Mouse (Mus musculus): ENCODE data around the gene Evi5.
A peak's percentile ranks its signal among the peaks of the same experiment; 100 is the strongest.

Evi5 gene

DNA sequence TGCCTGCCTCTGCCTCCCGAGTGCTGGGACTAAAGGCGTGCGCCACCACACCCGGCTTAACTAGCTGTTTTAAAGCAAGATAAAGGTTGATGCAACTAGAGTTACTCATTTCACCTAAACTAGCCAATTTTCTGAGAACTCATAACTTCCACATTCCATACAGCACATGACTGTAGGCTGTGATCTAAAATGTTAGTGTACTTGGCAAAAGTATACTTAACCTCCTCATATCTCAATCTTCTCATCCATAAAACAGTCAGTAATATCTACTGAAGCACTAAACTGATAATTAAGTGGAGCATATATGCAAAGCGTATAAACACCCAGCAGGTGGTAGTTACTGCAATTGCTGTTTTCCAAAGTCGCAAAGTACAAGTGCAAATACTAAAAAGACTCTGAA lies 1.6 kb downstream of the Evi5 start:
- DNase-seq (ENCODE audit: low read depth, low spot score): no peak

DNA sequence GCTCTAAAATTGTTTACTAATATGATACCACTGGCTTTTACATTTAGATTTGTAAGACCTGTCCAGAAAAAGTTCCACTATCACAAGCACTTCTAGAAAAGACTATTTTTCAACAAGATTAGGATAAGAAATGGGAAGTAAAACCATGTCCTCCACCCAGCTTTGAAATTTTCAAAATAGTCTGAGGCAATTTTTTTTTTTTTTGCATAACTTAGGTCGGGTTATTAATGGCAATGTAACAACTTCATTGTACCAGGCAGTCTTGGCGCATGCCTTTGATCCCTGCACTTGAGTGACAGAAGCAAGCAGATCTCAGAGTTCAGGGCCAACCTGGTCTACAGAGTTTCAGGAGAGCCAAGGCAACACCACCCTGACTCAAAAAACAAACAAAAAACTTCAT lies 5.2 kb downstream of the Evi5 start:
- no peak for DNase-seq (ENCODE audit: low read depth, low spot score)

DNA sequence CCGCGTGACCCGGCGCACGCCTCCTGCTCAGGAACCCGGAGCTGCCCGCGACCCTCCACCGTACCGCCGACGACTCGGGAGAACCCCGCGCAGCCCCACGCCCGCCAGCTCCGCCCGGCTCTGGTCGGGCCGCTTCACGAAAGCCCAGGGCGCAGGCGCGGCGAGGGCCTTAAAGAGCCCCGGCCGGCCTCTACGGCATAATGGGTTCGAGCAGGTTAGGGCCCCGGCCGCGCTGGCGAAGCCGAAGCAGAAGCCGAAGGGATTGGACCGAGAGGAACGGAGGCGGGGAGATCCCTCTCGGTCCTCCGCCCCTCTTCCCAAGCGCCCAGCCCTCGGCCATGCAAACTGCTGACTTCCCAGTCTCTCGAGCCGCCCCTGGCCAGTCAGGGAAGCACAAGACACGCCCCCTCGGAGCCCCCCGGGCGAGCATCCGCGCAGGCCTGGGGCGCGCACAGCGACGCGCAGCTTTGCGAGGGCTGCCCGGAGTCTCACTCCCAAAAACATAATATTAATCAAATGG lies 5.9 kb downstream of the Evi5 start:
- DNase-seq (ENCODE audit: low read depth, low spot score): peak; percentile 98

DNA sequence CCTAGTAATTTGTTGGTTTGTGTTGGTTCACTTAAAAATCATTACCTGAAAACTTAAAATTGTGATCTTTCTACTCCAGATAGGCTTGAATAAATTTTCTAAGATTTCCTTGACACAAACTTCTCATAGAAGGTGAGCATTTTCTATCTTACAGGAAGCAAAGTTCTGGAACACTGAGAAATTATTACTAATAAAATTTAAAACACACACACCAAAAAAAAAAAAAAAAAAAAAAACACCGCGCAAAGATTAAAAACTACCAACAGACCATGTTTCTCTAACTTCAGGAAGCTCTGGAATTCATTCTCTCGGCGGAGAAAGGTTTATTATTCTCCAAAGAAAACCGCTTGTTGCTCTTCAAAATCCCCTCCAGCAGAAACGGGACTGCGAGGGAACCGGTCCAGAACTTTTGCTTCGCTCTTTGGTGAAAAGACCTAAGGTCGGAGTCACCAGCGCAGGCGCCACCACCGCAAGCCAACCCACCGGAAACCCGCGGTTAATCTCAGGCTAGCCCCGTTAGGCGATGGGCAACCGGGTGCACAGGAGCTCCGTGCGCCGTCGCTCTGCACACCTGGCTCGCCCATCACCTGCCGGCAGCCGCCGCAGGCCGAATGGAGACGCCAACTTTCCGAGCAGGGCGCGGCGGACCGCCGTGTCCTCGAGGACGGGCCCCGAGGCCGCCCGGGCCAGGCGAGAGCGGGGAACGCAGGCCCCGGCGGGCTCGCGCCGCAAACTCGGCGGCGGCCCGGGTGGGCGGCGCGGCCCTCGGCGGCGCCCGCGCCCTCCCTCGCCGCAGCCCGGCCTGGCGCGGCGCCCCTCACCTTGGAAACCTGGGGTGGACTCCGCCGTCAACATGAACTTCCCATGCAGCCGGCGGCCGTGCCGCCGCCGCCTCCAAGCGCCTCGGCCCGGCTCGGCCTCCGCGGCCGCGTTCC lies 6.7 kb downstream of the Evi5 start:
- DNase-seq (ENCODE audit: low read depth, low spot score): peak; percentile 74

DNA sequence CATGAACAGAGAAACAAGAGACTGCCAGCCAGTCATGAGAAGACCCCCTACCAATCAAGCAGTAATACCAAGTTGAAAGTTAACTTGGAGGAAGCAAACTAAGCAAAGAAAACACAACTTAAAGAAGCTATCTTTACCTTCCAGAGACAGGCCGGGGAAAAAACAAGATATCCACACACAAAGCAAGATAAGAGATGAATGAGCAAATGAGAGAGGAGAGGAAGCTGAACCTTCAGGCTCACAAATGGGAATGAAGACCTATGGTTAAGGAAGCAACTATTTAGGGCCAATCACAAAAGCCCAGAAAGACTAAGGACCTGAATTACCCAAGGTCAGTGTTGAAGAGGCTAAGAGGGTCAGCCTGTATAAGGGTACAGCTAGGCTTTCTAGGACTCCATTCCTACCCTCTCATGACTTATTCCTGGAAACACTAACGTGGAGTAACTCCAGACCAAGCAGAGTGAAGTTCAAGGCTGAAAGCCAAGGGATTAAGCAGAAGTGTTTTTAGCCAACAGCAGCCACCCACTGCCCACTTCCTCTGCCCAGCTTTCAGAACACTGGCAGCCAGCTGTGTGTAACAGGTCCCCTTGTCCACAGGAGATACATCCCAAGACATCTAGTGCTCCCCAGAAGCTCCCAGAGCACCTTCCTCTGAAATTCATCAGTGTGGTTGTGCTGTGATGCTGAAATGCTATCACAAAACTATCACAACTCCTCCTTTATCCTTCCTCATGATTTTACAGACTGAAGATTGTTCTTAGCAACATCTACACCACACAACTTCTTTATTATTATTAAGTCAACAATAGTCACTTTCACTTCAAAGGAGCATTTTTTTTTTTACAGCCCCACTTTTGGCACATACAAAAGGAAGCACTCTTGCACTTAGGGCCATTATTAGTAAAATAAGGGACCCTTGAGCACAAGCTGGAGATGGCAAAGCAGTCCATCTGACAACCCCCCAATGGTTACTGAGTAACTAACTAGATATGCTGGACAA lies 8.5 kb downstream of the Evi5 start:
- no peak for DNase-seq (ENCODE audit: low read depth, low spot score)

DNA sequence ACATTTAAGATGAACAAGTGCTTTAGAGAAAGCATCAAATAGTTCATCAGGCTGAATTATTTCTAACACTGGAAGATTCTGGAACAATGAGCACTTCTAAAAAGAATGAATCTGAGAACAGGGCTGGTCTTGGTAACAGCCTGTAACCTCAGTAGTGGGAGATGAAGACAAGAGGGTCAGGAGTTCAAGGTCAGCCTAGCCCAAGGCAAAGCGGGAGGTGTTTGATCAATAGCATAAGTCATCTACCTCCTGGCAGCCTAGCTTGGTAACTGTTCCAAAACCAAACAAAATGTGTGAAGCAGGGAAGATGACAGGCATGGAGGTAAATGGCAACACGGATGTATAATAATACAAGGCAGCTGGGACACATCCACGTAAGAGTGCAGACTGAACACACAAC lies 10.9 kb downstream of the Evi5 start:
- peak; percentile 66 for DNase-seq (ENCODE audit: low read depth, low spot score)

DNA sequence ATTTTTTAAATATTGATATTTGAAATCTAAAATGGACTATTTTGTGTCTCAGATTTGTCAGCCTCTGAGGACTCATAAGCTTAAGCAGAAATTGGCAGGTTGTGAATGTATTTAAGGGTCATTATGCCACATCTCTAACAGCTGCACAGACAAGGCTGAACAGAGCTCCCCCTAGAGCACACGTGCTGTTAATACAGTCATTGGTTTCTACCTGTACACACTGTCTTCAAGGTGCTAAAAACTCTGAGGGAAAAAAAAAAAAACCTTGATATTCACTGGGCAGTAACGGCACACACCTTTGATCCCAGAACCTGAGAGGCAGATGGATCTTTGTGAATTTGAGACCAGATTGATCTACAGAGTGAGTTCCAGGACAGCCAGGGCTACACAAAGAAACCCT lies 15.9 kb downstream of the Evi5 start:
- peak; percentile 52 for DNase-seq (ENCODE audit: low read depth, low spot score)

DNA sequence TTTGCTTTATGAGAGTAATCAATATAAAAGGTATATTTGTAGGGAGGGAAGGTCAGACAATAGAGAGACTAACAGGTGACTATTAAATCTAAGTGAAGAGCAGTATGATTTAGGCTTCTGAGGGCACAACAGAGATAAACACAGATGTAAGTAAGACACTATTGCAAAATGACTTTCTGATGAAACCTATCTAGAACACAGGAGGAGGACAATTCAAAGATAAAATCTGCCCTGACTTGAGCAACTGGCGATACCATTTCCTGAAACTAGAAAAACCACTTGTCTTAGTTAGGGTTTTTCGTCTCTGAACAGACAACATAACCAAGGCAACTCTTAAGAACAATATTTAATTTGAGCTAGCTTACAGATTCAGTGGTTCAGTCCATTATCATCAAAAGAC lies 19.4 kb downstream of the Evi5 start:
- no peak for DNase-seq (ENCODE audit: low read depth, low spot score)

DNA sequence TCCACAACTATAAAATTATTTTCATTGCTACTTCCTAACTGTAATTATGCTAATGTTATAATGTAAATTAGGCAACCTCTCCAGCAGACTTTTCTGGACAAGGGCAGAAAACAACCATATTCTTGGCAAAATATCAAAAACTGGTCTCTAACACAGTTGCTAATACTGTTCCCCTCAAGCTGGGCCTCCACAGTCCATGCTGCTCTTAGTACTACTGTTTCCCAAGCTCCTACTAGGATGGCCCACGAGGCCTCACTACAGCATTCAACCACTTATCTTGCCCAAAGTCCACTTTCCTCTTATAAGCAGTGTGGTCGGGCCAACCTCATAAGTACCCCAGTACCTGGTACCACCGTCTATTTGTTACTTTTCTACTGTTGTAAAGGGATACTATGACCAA lies 20.4 kb downstream of the Evi5 start:
- no peak for DNase-seq (ENCODE audit: low read depth, low spot score)

DNA sequence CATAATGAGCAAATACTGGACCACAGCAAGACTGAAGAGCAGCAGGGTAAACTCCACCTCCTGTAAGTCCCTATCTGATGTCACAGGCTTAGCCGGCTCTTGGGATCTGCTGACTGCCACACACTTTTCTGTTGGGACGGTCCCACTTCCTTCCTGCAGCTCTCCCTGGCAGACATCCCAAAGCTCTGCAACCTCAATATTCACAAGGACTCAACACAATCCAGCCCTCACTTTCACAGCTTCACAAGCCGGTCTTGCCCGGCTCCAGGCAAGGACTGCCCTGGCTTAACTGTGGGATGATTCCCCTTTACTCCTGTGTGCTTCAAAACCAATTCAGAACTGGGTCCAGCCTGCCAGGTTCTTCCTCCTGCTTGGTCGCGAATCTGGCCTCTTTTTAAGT lies 21.1 kb downstream of the Evi5 start:
- peak; percentile 78 for DNase-seq (ENCODE audit: low read depth, low spot score)

DNA sequence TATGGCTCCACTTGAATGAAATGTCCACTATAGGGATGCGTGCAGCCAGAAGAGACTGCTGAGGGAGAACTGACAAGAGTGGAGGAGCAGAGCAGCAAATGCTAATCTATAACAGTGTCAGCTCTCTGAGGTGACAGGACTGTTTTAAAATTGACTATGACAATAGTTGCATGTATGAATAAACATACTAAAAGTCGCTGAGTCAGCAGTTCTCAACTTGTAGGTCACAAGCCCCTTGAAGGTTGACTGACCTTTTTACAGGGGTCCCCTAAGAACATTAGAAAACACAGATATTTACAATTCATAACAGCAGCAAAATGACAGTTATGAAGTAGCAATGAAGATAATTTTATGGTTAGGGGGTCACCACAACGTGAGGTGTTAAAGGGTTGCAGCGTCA lies 25.9 kb downstream of the Evi5 start:
- DNase-seq (ENCODE audit: low read depth, low spot score): no peak

DNA sequence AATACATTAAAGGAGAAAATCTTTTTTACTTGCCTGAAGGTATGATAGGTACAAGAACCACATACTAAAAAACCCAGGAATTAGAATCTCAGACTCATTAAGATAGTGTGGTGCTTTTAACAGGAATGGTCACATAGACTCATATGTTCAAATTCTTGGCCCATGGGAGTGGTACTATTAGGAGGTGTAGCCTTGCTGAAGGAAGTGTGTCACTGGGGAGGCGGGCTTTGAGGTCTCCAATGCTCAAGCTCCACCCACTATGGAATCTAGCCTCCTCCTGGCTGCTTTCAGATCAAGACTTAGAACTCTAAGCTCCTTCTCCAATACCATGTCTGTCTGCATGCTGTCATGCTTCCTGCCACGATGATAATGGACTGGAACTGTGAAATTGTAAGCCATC lies 27.1 kb downstream of the Evi5 start:
- DNase-seq (ENCODE audit: low read depth, low spot score): peak; percentile 49

DNA sequence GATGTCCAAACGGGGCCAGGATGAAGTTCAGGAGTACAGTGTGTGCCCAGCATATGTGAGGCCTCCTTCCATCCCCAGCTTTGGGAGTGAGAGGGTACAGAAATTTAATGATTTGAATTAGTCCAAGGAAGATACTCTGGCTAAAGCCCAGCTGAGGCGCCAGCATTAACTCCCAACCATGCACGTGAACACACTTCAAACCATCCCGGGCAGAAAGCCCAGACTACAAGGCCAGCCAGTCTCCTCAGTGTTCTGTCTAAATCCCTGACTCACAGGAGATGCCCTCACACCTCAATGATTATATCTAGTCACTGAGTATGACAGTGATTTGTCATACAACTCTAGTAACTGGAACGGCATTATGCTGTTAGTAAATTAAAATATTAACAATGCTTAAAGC lies 27.6 kb downstream of the Evi5 start:
- DNase-seq (ENCODE audit: low read depth, low spot score): no peak

DNA sequence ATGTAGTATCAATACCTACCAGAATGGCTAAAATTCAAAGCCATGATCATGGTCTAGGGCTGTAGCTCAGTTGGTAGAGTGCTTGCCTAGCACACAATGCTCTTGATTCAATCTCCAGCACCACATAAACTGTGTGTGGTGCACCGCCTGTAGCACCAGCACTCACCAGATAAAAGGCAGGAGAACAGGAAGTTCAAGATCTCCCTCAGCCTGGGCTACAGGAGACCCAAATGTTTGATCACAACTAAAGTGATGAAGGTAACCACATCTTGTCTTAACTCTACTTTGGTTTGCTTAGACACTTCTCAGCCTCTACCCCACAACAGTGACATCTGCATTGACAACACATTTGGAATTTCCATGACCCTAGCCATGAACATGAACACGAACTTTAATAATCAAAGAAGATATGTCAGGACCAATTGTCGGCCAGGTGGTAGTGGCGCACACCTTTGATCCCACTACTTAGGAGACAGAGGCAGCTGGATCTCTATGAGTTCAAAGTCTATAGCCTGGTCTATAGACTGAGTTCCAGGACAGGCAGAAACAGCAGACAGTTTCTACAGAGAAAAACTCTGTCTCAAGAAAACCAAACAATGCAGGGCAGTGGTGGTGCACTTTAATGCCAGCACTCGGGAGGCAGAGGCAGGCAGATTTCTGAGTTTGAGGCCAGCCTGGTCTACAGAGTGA lies 34.2 kb downstream of the Evi5 start:
- DNase-seq (ENCODE audit: low read depth, low spot score): no peak

DNA sequence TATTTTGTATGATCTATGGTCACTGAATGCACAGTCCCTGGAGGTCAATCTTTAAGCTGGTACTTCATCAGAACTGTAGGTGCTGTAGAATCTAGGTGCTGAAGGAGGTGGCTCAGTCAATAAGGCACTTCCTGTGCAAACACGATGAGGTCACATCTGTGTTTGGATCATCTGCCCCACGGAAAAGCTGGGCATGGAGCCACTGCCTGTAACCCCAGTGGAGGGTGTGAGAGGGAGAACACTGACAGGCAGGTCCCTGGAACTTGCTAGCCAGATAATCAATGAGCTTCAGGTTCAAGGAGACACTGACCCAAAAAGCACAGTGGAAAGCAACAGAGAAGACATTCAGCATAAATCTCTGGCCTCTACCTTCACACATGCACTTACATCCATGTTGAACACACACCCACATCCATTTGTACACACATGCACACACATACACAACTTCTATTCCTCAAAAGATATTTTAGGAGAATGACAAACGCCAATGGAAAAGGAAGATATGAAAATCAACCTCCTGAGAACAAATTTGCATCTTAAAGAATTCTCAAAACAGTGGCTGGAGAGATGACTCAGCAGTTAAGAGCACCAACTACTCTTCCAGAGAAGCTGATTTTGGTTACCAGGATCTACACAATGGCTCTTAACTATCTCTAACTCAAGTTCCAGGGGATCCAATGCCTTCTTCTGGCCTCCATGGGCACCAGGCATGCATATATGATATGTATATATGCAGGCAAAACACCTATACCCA lies 35.8 kb downstream of the Evi5 start:
- DNase-seq (ENCODE audit: low read depth, low spot score): no peak

DNA sequence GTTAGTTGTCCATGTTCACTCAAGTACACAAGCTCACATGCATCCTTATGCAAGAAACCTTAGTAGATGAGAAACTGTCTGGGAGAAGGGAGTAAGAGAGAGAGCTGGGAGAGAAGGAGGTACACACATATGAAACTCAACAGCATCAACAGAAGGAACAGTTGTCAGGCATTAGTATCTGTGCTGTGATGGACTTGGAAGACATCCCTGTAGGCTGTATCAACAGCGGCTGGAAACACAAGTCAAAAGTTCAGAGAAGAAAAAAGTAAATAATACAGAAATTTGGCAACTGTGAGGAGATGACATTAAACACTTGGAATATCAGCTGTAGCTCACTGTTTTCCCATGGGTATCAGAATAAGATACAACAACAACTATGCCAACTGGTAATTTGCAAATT lies 40.6 kb downstream of the Evi5 start:
- no peak for DNase-seq (ENCODE audit: low read depth, low spot score)

DNA sequence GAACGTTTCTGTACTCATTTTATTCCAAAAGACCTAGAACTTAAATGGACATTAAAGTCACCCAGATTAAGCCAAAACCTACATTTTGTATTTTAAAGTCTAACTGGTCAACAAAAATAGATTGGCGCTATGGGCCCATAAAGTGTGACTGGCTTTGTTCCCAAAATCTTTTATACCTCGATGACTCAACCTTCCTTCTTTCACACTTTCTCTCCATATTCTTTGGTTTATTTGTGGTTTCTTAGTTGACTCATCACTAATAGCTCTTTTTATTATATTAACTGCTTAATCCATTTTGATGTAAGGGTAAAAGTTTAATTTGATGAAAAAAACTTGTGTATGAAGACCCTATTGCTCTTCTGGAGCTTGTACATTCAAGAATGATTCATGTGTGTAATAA lies 43.6 kb downstream of the Evi5 start:
- DNase-seq (ENCODE audit: low read depth, low spot score): no peak

DNA sequence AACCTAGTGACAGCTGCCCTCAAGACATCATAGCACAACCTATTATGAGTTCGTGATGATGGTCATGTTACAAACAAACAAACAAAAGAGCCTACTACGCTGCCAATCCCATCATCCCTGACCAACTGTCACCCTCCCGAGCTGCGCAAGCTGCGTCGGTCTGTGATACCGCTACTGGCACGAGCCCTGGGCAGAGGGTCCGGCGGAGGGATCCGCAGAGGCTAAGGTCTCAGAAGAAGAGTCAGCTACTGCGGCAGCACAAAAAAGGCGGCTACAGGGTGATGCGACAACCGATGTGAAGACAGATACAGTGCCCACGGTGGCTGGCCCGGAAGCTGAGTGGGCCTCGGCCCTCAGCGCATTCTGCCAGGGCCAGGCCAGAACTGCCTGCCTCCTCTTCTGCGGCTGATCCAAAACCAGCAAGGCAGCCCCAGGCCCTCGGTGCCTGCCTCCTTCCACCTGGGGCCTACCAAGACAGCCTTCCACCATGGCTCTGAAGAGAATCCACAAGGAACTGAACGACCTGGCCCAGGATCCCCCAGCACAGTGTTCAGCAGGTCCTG lies 44.8 kb downstream of the Evi5 start, which contains the start of gene Ube2d2b:
TSS of gene Ube2d2b (plus strand) at position 102 of the 563 bp plus-strand sequence.
- peak; percentile 70 for DNase-seq (ENCODE audit: low read depth, low spot score)

DNA sequence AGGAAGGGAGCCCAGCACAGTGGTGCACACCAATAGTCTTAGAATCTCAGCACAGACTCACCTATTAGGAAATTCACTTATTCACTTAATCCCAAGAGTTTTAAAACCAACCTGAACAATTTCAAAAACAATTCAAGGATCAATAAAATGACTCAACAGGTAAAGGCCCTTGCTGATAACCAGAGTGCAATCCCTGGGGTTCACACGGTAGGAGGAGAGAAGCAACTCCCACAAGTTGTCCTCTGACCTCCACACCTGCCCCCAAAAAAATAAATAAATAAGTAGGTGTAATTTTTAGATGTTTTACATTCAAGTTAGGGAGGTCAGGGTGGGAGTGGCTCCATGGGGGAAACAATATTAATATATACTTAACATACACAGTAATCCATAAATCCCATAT lies 52.4 kb downstream of the Evi5 start:
- no peak for DNase-seq (ENCODE audit: low read depth, low spot score)

DNA sequence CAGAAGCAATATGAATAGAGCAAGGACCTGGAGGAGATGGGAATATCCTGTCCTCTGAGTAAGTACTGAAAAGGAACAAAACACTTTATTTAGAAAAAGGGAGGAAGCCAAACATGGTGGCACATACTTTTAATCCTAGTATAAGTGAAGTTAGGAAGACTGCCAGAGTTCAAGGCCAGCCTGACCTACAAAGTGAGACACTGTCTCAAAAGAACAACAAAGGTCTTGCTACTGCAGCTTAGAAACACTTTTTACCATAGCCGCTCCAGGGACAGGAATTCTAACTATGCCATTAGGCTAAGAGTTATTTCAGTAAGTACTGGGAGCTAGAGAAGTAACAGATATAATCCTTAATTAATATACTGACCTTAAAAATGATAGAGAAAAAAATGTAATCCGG lies 60.3 kb downstream of the Evi5 start:
- peak; percentile 63 for DNase-seq (ENCODE audit: low read depth, low spot score)

All from ZHBTc4 (cell line).